Mouse (Mus musculus): ENCODE results near the gene Tnr. TPM values are rescaled to one million over a fixed set of nuclear protein-coding genes. Genes with fewer than 3 reads are reported as not detected.
A peak's percentile ranks its signal among the peaks of the same experiment; 100 is the strongest.

The Tnr gene
- polyA plus RNA-seq, 1 experiment from 2014 or later: 2.6 TPM

DNA sequence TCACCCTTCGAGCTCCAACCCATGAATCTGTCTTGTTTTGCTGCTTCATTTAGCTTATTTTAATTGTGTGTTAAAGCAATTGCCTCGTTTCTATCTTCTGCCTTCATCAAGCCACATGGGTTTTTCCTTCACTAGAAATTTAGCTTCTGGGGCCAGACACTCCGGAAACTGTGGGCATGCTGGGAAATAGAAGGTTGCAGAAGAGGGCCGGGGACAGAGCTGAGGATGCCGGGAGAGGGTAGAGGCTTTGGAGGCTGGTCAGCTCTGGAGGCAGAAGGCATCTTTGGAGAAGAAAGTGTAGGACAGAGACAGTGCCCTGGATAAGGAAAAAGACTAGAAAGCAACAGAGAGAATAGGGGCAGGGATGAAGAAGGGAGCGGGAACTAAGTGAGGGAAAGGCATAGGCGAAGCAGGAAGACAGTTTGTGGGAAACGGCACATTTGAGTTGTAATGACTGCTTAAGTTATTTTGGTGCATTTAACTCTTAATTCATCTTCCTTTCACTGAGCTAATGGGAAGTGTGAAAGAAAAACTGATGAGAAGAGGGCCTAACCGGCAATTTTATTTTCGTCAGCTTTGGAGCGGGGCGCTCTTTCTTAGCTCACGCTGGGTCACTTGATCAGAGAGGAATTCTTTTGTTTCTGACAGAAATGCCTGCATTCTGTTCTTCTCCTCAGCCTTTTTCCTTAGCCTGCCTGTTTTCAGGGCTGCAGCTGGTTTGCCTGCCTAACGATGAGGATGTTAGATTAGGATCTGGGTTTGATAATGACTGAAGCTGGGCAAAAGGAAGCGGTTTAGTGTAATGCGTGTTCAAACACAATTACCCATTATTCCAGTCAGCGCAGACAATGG lies 28.2 kb downstream of the Tnr start:
- peak overlapping the region; percentile 6; the same call in 1 of the 2 replicates for H3K4me2 ChIP-seq (ENCODE audit: low read length)
- H3K4me1 ChIP-seq (ENCODE audit: control insufficient read depth, insufficient read depth, low read length): peaks cover 10% of the 10 kb centered on the region; the same call in 1 of the 2 replicates
- H3K9me3 ChIP-seq (replicated peaks; ENCODE audit: control insufficient read depth, low read length): no peaks in the 10 kb centered on the region
- ATAC-seq (peak; percentile 80), DNase-seq (ENCODE audit: low spot score) (peak; percentile 77)
- H3K9ac ChIP-seq (ENCODE audit: low read length): peak overlapping the region; percentile 9; the same call in 1 of the 2 replicates
- no peaks in the 10 kb centered on the region for H3K27me3 ChIP-seq (replicated peaks; ENCODE audit: control insufficient read depth, insufficient read depth, low read length)
- 10% methylated on average over 17 of the region's 17 CpGs for WGBS
- no peak overlapping the region for H3K4me3 ChIP-seq (ENCODE audit: low read depth, low read length)
- H3K36me3 ChIP-seq (ENCODE audit: control insufficient read depth, insufficient read depth, low read length): no peaks in the 10 kb centered on the region
- H3K27ac ChIP-seq (ENCODE audit: low read depth, low read length): peak overlapping the region; percentile 16; the same call in 1 of the 2 replicates

DNA sequence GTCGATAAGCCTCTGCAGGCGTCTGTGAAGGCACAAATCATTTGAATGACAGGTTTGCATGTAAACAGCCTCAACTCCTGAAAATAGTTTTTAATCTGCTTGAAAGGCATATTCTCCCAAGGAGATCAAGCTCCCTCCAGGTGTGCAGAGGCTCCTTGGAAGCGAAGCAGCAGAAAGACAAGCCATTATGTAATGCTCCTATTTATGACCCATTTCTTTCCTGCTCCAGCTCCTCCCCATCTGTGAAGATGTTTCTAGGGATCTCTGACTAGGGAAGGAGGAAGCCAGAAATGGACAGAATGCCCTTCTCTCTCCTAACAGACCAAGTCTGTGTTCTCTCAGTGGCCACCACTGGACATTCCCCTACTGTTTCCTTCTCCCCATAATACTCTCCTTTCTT lies 38.0 kb downstream of the Tnr start:
- 70% methylated on average over 3 of the region's 3 CpGs for WGBS
- DNase-seq (ENCODE audit: low spot score) (no peak), ATAC-seq (no peak)
- Histone ChIP-seq H3K4me1 (ENCODE audit: control insufficient read depth, insufficient read depth, low read length) (no peaks in the 10 kb centered on the region), H3K27me3 (replicated peaks; ENCODE audit: control insufficient read depth, insufficient read depth, low read length) (no peaks in the 10 kb centered on the region), H3K4me2 (ENCODE audit: low read length) (no peak overlapping the region), H3K27ac (ENCODE audit: low read depth, low read length) (no peak overlapping the region), H3K4me3 (ENCODE audit: low read depth, low read length) (no peak overlapping the region), H3K36me3 (ENCODE audit: control insufficient read depth, insufficient read depth, low read length) (no peaks in the 10 kb centered on the region), H3K9me3 (replicated peaks; ENCODE audit: control insufficient read depth, low read length) (no peaks in the 10 kb centered on the region), H3K9ac (ENCODE audit: low read length) (no peak overlapping the region)

DNA sequence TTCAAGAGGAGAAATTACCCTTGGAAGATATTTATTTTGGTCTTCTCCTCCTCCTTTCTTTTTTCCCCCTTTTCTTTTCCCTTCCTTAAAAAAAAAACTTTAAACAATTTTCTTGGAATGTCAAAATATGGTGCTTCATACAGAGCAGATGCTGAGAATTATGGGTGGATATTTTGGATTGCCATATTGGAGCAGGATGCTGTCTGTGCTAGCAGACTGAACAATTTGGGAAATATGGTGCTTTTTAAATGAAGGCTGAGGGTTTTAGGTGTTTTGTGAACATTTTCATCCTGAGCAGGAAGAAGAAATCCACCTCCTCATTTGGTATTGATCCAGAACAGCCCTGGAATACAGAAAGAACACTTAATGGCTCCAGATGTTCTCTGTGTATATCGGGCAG lies 41.6 kb downstream of the Tnr start:
- no peak overlapping the region for H3K9ac ChIP-seq (ENCODE audit: low read length)
- no peak overlapping the region for H3K27ac ChIP-seq (ENCODE audit: low read depth, low read length)
- WGBS: 100% methylated on average over 1 of the region's 1 CpGs
- no peak for DNase-seq (ENCODE audit: low spot score)
- H3K4me2 ChIP-seq (ENCODE audit: low read length): no peak overlapping the region
- no peaks in the 10 kb centered on the region for H3K27me3 ChIP-seq (replicated peaks; ENCODE audit: control insufficient read depth, insufficient read depth, low read length)
- H3K36me3 ChIP-seq (ENCODE audit: control insufficient read depth, insufficient read depth, low read length): no peaks in the 10 kb centered on the region
- H3K4me3 ChIP-seq (ENCODE audit: low read depth, low read length): no peak overlapping the region
- ATAC-seq: no peak
- H3K4me1 ChIP-seq (ENCODE audit: control insufficient read depth, insufficient read depth, low read length): peaks cover under 1% of the 10 kb centered on the region; the same call in 1 of the 2 replicates
- no peaks in the 10 kb centered on the region for H3K9me3 ChIP-seq (replicated peaks; ENCODE audit: control insufficient read depth, low read length)

DNA sequence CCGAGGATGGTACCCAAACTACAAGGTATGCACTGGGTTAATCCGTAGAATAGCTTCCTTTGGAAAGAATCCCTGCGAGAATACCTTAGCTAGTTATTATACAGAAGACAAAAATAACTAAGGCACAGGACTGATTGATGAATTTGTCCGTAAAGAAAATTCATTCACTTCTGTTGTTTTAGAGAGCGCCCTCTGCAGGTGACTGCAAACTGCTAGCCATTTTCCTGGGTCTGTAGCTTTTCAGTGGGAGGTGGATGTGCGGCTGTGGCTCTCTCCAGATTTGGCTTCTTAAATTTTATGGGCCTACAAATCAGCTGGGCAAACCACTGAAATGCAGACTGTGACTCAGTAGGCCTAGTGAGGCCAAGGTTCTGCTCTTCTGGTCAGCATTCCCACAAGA lies 42.5 kb downstream of the Tnr start:
- H3K9ac ChIP-seq (ENCODE audit: low read length): no peak overlapping the region
- H3K9me3 ChIP-seq (replicated peaks; ENCODE audit: control insufficient read depth, low read length): no peaks in the 10 kb centered on the region
- H3K27ac ChIP-seq (ENCODE audit: low read depth, low read length): no peak overlapping the region
- H3K4me3 ChIP-seq (ENCODE audit: low read depth, low read length): no peak overlapping the region
- H3K36me3 ChIP-seq (ENCODE audit: control insufficient read depth, insufficient read depth, low read length): no peaks in the 10 kb centered on the region
- no peaks in the 10 kb centered on the region for H3K27me3 ChIP-seq (replicated peaks; ENCODE audit: control insufficient read depth, insufficient read depth, low read length)
- 81% methylated on average over 6 of the region's 6 CpGs for WGBS
- H3K4me2 ChIP-seq (ENCODE audit: low read length): no peak overlapping the region
- ATAC-seq (no peak), DNase-seq (ENCODE audit: low spot score) (no peak)
- peaks cover 6% of the 10 kb centered on the region; the same call in 1 of the 2 replicates for H3K4me1 ChIP-seq (ENCODE audit: control insufficient read depth, insufficient read depth, low read length)

DNA sequence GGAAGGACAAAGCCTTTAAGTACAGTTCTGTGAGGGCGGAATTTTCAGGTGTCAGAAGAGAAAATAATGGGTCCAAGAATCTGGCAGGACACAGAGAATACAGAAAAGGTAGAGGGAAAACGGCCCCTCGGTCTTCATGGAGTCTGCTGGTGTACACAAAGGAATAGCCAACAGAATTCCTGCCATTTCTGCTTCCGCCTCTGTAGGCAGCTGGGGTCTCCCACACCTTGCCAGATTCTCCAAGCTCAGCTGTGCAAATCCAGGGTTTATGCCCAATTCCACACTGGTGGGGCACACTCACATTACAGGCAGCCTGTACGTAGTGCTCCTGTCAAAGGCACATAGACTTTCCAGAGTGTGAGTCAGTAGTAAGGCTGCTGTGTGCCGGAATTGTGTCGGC lies 43.6 kb downstream of the Tnr start:
- H3K27ac ChIP-seq (ENCODE audit: low read depth, low read length): no peak overlapping the region
- no peak overlapping the region for H3K4me2 ChIP-seq (ENCODE audit: low read length)
- DNase-seq (ENCODE audit: low spot score) (no peak), ATAC-seq (no peak)
- WGBS: 81% methylated on average over 7 of the region's 7 CpGs
- no peaks in the 10 kb centered on the region for H3K27me3 ChIP-seq (replicated peaks; ENCODE audit: control insufficient read depth, insufficient read depth, low read length)
- H3K4me1 ChIP-seq (ENCODE audit: control insufficient read depth, insufficient read depth, low read length): peaks cover 6% of the 10 kb centered on the region; the same call in 1 of the 2 replicates
- no peak overlapping the region for H3K9ac ChIP-seq (ENCODE audit: low read length)
- no peak overlapping the region for H3K4me3 ChIP-seq (ENCODE audit: low read depth, low read length)
- no peaks in the 10 kb centered on the region for H3K36me3 ChIP-seq (ENCODE audit: control insufficient read depth, insufficient read depth, low read length)
- no peaks in the 10 kb centered on the region for H3K9me3 ChIP-seq (replicated peaks; ENCODE audit: control insufficient read depth, low read length)

DNA sequence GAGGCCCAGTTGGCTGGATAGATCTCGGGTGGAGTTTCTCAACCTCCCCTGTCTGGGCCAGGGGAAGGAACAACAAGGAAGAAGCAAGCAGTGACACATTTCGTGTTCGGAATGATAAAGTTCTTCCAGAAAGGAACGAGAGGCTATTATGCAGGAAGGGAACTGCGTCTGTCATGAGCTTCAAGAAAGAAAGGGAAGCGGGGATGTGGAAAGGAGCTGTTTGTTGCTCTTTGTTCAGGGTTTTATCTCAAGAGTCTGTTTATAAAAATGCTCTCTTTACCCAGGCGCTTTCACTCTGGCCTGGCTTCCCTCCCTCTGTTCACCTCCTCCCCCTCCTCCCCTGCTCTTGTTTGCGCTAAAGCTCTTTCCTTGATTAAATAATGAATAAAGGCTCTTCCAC lies 46.7 kb downstream of the Tnr start:
- Histone ChIP-seq H3K27me3 (replicated peaks; ENCODE audit: control insufficient read depth, insufficient read depth, low read length) (no peaks in the 10 kb centered on the region), H3K4me3 (ENCODE audit: low read depth, low read length) (no peak overlapping the region), H3K4me1 (ENCODE audit: control insufficient read depth, insufficient read depth, low read length) (peaks cover 6% of the 10 kb centered on the region; the same call in 1 of the 2 replicates), H3K9me3 (replicated peaks; ENCODE audit: control insufficient read depth, low read length) (no peaks in the 10 kb centered on the region), H3K27ac (ENCODE audit: low read depth, low read length) (peak overlapping the region; percentile 45; the same call in 1 of the 2 replicates), H3K36me3 (ENCODE audit: control insufficient read depth, insufficient read depth, low read length) (no peaks in the 10 kb centered on the region), H3K4me2 (ENCODE audit: low read length) (peak overlapping the region; percentile 24; the same call in 1 of the 2 replicates), H3K9ac (ENCODE audit: low read length) (no peak overlapping the region)
- 12% methylated on average over 8 of the region's 8 CpGs for WGBS
- ATAC-seq (peak; percentile 58), DNase-seq (ENCODE audit: low spot score) (peak; percentile 57)

DNA sequence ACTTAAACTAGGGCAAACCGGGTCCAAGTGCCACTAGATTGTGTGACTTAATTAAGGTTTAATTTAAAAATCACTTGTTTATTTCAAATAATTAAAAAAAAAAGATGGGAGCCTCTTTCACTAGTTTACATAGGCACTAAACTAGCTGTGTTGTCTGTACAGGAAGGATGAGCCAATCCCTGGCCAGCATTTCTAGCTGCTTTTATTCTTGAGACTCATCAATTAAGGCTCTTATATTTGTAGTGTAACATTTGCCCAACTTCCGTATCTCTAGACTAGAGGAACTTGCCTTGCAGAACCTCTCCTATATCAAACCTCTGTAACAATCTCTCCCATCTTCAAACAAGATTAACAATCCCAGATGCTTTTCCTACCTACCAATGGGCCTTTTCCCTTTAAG lies 47.3 kb downstream of the Tnr start:
- no peak; the same call in 1 of the 2 replicates for ATAC-seq
- Histone ChIP-seq H3K4me3 (ENCODE audit: low read depth, low read length) (no peak overlapping the region), H3K4me2 (ENCODE audit: low read length) (peak overlapping the region; percentile 24; the same call in 1 of the 2 replicates), H3K36me3 (ENCODE audit: control insufficient read depth, insufficient read depth, low read length) (no peaks in the 10 kb centered on the region), H3K27me3 (replicated peaks; ENCODE audit: control insufficient read depth, insufficient read depth, low read length) (no peaks in the 10 kb centered on the region), H3K9ac (ENCODE audit: low read length) (no peak overlapping the region), H3K9me3 (replicated peaks; ENCODE audit: control insufficient read depth, low read length) (no peaks in the 10 kb centered on the region), H3K4me1 (ENCODE audit: control insufficient read depth, insufficient read depth, low read length) (peaks cover 6% of the 10 kb centered on the region; the same call in 1 of the 2 replicates), H3K27ac (ENCODE audit: low read depth, low read length) (no peak overlapping the region)
- no peak for DNase-seq (ENCODE audit: low spot score)
- 49% methylated on average over 2 of the region's 2 CpGs for WGBS

DNA sequence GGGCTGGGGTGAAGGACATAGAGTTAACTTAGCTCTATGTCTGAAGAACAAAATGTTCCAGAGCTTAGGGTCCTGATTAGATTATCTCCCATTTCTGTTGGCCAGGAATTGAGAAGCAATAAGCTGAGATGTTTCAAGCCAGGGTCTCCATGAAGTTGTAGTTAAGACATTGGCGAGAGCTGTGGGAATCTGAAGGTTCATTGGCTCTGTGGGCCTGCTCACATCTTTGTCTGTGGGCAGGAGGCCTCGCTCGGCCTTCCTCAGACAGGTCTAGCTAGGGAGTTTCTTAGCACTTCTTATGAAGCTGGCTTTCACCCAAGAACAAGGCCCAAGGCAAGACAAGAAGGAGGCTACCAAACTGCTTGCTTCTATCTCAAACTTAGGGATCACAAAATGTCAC lies 48.4 kb downstream of the Tnr start:
- Histone ChIP-seq H3K4me1 (ENCODE audit: control insufficient read depth, insufficient read depth, low read length) (peaks cover 6% of the 10 kb centered on the region; the same call in 1 of the 2 replicates), H3K9me3 (replicated peaks; ENCODE audit: control insufficient read depth, low read length) (no peaks in the 10 kb centered on the region), H3K4me3 (ENCODE audit: low read depth, low read length) (no peak overlapping the region), H3K9ac (ENCODE audit: low read length) (no peak overlapping the region), H3K27ac (ENCODE audit: low read depth, low read length) (no peak overlapping the region), H3K36me3 (ENCODE audit: control insufficient read depth, insufficient read depth, low read length) (no peaks in the 10 kb centered on the region), H3K4me2 (ENCODE audit: low read length) (no peak overlapping the region), H3K27me3 (replicated peaks; ENCODE audit: control insufficient read depth, insufficient read depth, low read length) (no peaks in the 10 kb centered on the region)
- WGBS: 90% methylated on average over 3 of the region's 3 CpGs
- ATAC-seq: no peak
- no peak for DNase-seq (ENCODE audit: low spot score)

DNA sequence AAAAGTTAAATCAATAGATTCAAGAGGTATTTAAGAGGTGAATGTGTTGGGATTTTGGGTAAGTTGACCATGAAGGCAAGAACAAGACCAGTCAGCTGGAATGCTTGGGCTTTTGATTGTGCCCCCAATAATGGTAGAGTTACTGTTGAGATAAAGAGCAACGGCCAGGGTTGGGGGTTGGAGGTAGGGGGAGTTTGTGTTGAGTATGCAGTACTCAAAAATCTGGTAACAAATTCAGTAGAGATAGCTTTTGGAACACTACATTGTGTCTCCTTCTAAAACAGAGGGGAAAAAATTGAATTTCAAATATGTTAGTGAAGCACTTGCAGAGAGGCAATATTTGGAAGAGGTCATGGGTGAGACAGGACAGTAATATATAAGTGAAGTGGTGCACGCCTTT lies 49.5 kb downstream of the Tnr start:
- Histone ChIP-seq H3K4me3 (ENCODE audit: low read depth, low read length) (no peak overlapping the region), H3K9me3 (replicated peaks; ENCODE audit: control insufficient read depth, low read length) (no peaks in the 10 kb centered on the region), H3K9ac (ENCODE audit: low read length) (no peak overlapping the region), H3K4me2 (ENCODE audit: low read length) (no peak overlapping the region), H3K36me3 (ENCODE audit: control insufficient read depth, insufficient read depth, low read length) (no peaks in the 10 kb centered on the region), H3K27ac (ENCODE audit: low read depth, low read length) (no peak overlapping the region), H3K4me1 (ENCODE audit: control insufficient read depth, insufficient read depth, low read length) (peaks cover 6% of the 10 kb centered on the region), H3K27me3 (replicated peaks; ENCODE audit: control insufficient read depth, insufficient read depth, low read length) (no peaks in the 10 kb centered on the region)
- no peak for DNase-seq (ENCODE audit: low spot score)
- WGBS: 87% methylated on average over 2 of the region's 2 CpGs
- ATAC-seq: no peak
